Mouse (Mus musculus) left cerebral cortex, adult 11 months (tissue): ENCODE measurements around the gene Gm49396.
A peak's percentile ranks its signal among the peaks of the same experiment; 100 is the strongest.

Experiments used
- DNase-seq: peaks from one replicate; pipeline ENCODE4 v3.0.0; 2022; ENCODE audit warnings: low spot score

Gene Gm49396

GRCm38 (mm10) chr7:30552102-30553020 is 10.8 kb upstream of the Gm49396 start, which contains the start of the genes Hspb6 and Proser3:
TSS of gene Hspb6 (plus strand) at chr7:30552178.
TSS of gene Proser3 (minus strand) at chr7:30552299.
- DNase-seq, result peak; percentile 93

- no peak for DNase-seq
Measured at GRCm38 (mm10) chr7:30553021-30553589, 10.0 kb upstream of the Gm49396 start.

DNA sequence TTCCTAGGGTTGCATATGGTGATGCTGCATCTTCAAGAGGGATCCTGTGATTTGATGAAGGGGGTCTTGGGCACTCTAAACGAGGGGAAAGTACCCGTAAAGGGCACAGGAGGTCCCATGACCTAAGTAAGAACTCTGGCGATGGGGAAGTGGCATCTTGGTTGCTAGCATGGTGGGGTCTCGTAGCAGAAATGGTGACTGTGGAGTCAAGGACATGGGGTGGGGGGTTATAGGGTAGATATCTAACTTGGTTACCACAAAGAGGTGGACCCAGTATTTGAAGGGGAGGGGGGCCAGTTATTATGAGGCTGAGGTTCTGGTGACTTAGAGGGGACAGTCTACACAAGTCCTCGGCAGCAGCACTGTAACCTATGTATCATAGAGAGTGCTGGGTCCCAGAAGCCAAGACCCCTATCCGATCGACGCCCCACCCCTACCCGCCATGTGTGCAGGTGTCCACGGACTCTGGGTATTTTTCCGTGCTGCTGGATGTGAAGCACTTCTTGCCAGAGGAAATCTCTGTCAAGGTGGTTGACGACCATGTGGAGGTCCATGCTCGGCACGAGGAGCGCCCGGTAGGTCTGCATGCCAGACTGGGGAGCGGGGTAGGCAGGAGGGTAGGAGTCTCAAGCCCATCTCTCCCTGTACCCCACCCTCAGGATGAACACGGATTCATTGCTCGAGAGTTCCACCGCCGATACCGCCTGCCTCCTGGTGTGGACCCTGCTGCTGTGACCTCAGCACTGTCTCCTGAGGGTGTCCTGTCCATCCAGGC is 9.1 kb upstream of the Gm49396 start:
- no peak for DNase-seq

GRCm38 (mm10) chr7:30556894-30557536 is 6.1 kb upstream of the Gm49396 start:
- no peak for DNase-seq

DNA sequence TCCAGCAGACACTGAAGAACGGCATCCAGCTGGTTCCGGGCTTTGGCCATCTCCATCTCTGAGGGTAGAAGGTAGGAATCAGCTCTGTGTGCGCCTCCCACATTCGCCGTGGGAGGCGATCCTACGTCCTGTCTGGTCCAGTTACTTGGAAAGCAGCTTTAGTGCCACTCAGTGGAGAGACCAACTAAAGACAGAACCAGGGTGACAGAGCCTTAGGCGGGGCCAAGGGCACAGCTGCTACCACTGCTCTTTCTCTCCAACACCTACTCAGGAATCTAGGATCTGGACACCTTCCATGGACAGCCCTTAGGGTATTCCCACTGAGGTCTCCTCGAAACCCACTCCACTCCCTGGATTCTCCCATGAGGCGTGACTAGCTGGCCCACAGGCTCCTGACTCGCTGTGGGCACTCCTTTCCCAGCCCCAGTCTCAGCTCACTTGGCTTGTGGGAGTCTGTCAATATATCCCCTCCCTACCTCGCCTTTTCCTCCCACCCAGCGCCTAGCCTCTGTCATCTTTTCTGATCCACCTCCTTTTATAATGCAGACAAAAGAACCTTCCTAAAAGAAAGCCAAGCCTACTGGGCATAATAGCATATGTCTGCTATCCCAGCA is 5.1 kb upstream of the Gm49396 start:
- no peak for DNase-seq

DNA sequence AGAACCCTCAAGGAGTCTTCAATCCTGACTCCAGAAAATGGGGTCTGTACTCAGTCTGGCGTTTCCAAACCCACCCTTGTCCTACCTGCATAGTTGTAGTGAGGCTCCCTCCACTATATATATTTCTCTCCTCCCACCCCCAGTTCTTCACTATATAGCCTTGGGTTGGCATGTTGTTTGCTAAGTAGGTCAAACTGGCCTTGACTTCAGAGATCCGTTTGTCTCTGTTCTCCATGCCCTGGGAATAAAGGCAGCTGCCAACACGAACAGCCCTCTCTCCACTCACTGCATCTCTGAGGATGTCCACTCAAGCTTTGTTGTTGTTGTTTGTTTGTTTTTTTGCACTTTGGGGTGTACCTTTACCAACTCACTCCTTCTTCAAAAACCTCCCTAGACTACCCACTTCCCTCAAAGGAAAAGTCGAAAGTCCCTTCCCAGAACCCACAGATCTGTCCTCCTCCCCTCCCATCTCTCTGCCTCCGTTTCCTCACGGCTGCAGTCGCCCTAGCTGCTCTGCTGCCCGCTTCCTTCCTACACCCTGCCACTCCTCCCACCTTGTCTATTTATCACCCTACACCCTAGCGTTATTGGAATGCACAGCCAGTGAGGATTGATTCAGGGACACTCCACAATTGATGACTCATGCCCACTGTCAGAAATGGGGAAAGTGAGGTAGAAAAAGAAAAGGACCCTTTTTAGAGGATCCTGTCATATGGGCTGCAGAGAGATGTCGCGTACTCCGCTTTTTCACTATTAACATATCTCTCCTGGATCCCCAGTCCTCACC is 4.3 kb upstream of the Gm49396 start:
- no peak for DNase-seq

DNA sequence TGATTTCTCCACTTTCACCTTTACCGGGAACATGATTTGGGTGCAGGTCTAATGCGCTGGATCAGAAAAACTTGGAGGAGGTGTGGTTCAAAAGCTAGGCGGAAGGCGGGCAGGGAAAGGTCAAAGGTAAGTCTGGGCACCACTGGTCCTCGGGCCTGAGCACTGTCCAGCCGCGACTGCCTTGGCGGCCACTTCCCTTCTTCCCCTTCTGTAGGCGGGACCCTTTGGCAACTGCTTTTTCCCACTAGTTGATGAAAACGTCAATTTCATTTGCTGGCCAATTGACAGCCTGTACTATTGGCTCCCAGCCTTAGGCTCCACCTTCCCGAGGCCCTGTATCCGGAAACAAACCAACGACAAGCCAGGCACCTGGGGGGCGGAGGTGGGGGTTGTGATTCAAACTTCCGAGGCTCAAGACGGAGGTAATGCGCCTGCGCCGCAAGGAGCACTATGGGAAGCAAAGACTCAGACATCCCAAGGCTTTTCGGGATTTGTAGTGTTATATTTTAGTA is 3.6 kb upstream of the Gm49396 start, which contains the start of gene Lin37:
Gene Lin37 (minus strand): TSS at position 396 of the 512 bp plus-strand sequence.
- DNase-seq, result peak; percentile 98

GRCm38 (mm10) chr7:30560296-30560695 is 2.8 kb upstream of the Gm49396 start:
- no peak for DNase-seq

- DNase-seq, result no peak
Measured at GRCm38 (mm10) chr7:30562526-30563116, 523 bp upstream of the Gm49396 start.

DNA sequence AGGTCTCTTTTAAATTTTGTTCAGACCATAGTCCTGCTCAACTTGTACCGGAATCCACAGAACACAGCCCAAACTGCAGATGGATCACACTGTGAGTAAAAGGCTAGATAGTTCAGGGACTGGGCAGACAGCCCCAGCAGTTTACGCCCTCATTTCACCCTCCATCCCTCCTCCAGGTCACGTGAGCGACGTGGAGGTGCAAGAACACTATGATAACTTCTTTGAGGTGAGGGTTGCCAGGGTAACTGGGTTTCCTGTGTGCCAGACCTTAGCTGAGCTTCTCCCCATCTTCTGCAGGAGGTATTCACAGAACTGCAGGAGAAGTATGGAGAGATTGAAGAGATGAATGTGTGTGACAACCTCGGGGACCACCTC is 749 bp downstream of the Gm49396 start:
- no peak for DNase-seq

DNA sequence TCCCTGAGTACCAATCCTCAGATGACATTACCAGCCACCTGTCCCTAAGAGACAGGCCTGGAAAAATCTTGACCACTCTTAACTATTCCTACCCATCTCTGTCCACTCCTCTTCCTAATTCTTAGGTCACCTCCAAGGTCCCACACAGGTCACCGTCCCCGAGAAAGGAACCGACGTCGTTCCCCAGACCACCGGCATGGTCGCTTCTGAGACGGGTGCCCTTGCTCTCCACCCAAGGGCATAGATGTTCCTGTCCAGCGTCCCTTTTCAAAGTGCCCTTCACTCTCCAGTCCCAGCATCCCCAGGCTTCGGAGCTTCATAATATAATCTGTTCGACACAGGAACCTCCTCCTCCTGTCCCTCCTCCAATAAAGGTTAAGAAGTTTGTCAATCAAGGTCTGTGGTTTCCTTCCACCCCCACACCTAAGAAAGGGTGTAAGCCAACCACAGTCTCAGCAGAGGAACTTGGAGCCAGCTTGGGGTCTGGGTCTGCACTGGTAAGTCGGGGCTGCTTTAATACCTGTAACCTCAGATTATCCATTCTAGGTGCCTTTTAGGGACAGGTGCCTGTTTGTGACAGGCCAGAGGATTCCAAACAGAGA is 1.9 kb downstream of the Gm49396 start, which contains the start of gene Igflr1:
Gene Igflr1 (plus strand): TSS at position 458 of the 602 bp plus-strand sequence.
- DNase-seq, result no peak

DNA sequence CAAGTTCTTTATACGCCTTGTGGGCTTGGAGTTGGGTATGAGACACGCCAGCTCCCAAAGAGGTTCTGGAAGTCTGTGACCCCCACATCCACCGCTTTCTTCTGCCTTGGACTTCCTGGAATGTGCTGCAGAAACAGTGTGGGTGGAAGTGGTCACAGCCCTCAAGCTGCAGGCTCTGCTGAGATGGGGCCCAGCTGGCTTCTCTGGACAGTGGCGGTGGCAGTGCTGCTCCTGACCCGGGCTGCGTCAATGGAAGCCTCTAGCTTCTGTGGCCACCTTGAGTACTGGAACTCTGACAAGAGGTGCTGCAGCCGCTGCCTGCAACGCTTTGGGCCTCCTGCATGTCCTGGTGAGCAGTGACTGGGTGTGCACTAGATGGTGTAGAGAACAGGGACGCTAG is 2.9 kb downstream of the Gm49396 start:
- no peak for DNase-seq

DNA sequence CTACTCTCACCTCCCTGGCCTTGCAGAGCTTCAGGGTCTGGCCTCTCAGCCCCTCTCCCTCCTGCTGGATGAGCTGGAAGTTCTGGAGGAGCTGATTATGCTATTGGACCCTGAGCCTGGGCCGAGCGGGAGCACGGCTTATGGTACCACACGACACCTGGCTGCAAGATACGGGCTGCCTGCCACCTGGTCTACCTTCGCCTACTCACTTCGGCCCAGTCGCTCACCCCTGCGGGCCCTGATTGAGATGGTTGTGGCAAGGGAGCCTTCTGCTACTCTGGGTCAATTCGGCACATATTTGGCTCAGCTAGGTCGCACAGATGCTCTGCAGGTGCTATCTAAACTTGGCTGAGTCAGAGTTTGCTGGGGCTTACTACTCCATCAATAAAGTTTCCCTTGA is 4.4 kb downstream of the Gm49396 start:
- no peak for DNase-seq

GRCm38 (mm10) chr7:30572389-30572788 is 9.2 kb downstream of the Gm49396 start:
- no peak for DNase-seq

- DNase-seq, result no peak
Measured at GRCm38 (mm10) chr7:30572969-30573368, 9.8 kb downstream of the Gm49396 start.

DNA sequence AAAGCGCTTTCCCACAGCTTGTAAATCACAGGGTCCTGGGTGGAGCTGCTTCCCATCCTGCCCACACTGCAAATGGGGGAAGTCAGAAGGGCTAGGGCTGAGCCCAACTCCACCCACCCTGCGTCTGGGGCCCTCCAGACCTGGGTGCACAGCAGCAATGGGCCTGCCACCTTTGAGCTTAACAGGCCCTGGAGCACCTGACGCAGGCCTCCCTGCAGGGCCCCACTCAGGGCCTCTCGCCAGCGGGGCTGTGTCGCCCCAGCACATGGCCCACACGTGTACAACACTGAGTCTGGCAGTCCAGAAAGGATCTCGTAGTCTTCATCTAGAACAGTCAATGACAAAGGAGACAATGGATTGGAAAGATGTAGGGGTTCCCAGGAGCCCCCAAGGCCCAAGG is 16.8 kb downstream of the Gm49396 start:
- no peak for DNase-seq

- no peak for DNase-seq
Measured at GRCm38 (mm10) chr7:30581547-30581946, 18.4 kb downstream of the Gm49396 start.

DNA sequence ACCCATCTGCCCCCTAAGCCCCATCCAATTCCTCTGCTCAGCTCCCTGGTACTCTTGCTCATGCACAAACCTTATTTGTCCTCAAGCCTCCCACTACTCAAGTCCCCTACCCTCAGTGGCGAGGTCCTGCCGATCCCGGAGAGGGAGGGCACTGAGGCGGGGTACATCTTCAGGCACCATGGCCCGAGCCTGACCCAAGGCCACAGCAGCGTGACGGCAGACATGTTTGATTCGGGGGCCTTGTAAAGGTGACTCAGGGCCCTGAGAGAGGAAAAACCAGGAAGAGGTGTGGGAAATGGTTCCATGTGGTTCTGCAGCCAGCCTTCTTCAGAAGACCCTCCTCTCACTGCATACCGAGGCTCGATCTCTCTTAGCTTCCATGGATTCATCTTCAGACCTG is 21.2 kb downstream of the Gm49396 start:
- no peak for DNase-seq

- DNase-seq, result no peak
Measured at GRCm38 (mm10) chr7:30585170-30585569, 22.0 kb downstream of the Gm49396 start.
